Mouse (Mus musculus) midbrain, embryonic 14.5 days (tissue): ENCODE measurements around the gene Gna12. TPM values are rescaled to one million over a fixed set of nuclear protein-coding genes. Genes with fewer than 3 reads are reported as not detected.

Source experiments
- ATAC-seq: fragments of 200-750 bp; cut with Nextera tagmentation; 2 replicates; pipeline ENCODE4 v1.8.0; 2017; ENCODE audit warnings: moderate number of reproducible peaks, moderate library complexity; ENCODE audit not compliant: low FRiP score, low TSS enrichment
- DNase-seq: peaks from one replicate; pipeline ENCODE4 v3.0.0-alpha.2; 2015
- H3K27ac ChIP-seq: fragments of 300-500 bp; sonication (generic); replicated peaks from 2 replicates; pipeline ENCODE4 v1.5.1; 2014; ENCODE audit warnings: mild to moderate bottlenecking, low read depth, low read length, moderate library complexity
- H3K27me3 ChIP-seq: fragments of 300-500 bp; sonication (generic); 2 replicates; pipeline ENCODE4 v1.6.1; 2014; ENCODE audit warnings: low read length, control low read depth, mixed read lengths; ENCODE audit not compliant: control insufficient read depth, insufficient read depth
- H3K36me3 ChIP-seq: fragments of 300-500 bp; sonication (generic); 2 replicates; pipeline ENCODE4 v1.6.1; 2014; ENCODE audit warnings: low read length, control low read depth; ENCODE audit not compliant: control insufficient read depth, insufficient read depth
- H3K4me1 ChIP-seq: fragments of 300-500 bp; sonication (generic); 2 replicates; pipeline ENCODE4 v1.6.1; 2014; ENCODE audit warnings: mild to moderate bottlenecking, antibody characterized with exemption, low read length, control low read depth; ENCODE audit not compliant: control insufficient read depth, insufficient read depth
- H3K4me2 ChIP-seq: fragments of 300-500 bp; sonication (generic); 2 replicates; pipeline ENCODE4 v1.6.1; 2014; ENCODE audit warnings: mild to moderate bottlenecking, low read length, moderate library complexity
- H3K4me3 ChIP-seq: fragments of 300-500 bp; sonication (generic); replicated peaks from 2 replicates; pipeline ENCODE4 v1.5.1; 2014; ENCODE audit warnings: low read depth, low read length
- H3K9ac ChIP-seq: fragments of 300-500 bp; sonication (generic); replicated peaks from 2 replicates; pipeline ENCODE4 v1.6.1; 2014; ENCODE audit warnings: mild to moderate bottlenecking, low read length, moderate library complexity
- H3K9me3 ChIP-seq: fragments of 300-500 bp; sonication (generic); 2 replicates; pipeline ENCODE4 v1.6.1; 2016; ENCODE audit warnings: low read length, control low read depth, mixed read lengths; ENCODE audit not compliant: control insufficient read depth
- WGBS: fragments of 180-500 bp; shearing (Covaris S2); extraction: QIAGEN DNeasy Blood & Tissue Kit; methylation state at CpG from one replicate; pipeline ENCODE4 v1.1.7; 2014; 5-methylcytosine and 5-hydroxymethylcytosine counted together
- polyA plus RNA-seq: library from polyadenylated mRNA; unstranded; fragments of >200 nt; fragmentation: Nextera tagmentation; extraction: Ambion mirVana; gene quantifications from 2 replicates; pipeline ENCODE4 v1.2.1, GENCODE M21; 2014

Gna12 gene
- polyA plus RNA-seq, 1 experiment from 2014 or later, result 21.6 TPM

- no peak for ATAC-seq
- WGBS, result 93% methylated on average over 15 of the region's 15 CpGs
Measured at GRCm38 (mm10) chr5:140752041-140752440, 78.2 kb downstream of the Gna12 start.

GRCm38 (mm10) chr5:140750925-140751324 is 79.3 kb downstream of the Gna12 start:
- Histone ChIP-seq H3K27me3 (no peaks in the 10 kb centered on the region), H3K4me2 (no peak overlapping the region), H3K4me1 (no peaks in the 10 kb centered on the region), H3K9me3 (no peaks in the 10 kb centered on the region), H3K27ac (no peak overlapping the region), H3K9ac (no peak overlapping the region), H3K36me3 (no peaks in the 10 kb centered on the region), H3K4me3 (no peak overlapping the region)
- WGBS, result 0% methylated on average over 1 of the region's 2 CpGs
- ATAC-seq (no peak), DNase-seq (peak; percentile 41)

More at GRCm38 (mm10) chr5:140752041-140752440, 78.2 kb downstream of the Gna12 start:
- Histone ChIP-seq H3K4me2 (no peak overlapping the region), H3K9ac (no peak overlapping the region), H3K27me3 (no peaks in the 10 kb centered on the region), H3K4me1 (no peaks in the 10 kb centered on the region), H3K27ac (no peak overlapping the region), H3K4me3 (no peak overlapping the region), H3K9me3 (no peaks in the 10 kb centered on the region), H3K36me3 (peaks cover 2% of the 10 kb centered on the region)
- DNase-seq, result no peak

DNA sequence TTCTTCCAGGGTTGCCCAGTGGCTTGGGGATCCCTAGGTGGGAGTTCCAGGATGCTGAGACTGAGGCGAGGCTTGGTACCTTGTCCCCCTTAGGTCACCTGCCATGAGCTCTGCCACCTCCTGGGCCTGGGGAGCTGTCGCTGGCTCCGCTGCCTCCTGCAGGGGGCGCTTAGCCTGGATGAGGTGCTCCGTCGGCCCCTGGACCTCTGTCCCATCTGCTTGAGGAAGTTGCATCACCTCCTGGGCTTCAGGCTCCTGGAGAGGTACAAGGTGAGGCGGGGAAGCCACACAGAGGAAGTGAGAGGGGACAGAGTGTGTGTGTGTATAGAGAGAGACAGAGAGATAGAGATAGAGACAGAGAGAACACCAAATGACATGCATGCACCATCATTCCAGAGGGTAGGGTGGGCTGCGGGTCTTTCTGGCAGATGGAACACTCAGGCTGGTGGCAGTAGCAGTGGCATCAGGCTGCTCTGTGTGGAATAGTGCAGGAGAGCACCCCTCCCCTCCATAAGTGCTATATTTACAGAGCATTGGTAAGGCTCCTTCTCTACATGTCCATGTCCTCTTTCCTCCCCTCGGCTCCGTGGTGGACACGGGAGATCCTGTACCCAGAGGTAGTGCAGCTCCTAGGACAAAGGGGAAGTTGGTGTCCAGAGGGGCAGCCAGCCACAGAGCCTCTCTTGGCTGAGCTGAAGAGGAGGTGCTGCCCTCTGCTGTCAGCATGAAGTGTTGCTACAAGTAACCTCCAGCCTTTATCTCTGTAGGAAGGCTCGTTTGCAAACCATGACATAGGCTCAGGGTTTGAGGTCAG is 81.0 kb downstream of the Gna12 start:
- no peak overlapping the region; the same call in 1 of the 2 replicates for H3K9ac ChIP-seq
- DNase-seq, result peak; percentile 89

DNA sequence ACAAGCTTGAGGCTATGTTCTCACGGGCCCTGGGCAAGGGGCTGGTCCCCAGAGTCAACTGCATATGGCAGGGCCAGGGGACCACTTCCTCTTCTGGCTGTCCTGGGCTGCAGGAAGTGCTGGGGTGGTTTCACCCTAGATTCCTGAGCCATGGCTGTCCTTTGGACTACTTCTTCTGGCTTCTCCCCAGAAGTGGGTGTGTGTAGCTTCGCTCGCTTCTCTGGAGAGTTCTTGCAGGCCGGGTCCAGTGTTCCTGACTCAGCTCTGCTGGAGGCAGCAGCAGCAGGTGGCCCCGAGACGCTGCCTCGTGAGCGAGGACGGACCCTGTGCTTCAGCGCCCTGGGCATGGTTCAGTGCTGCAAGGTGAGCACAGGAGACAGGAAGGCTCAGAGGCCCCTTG is 81.8 kb downstream of the Gna12 start:
- Histone ChIP-seq H3K4me1 (no peaks in the 10 kb centered on the region), H3K27me3 (no peaks in the 10 kb centered on the region), H3K4me2 (no peak overlapping the region), H3K27ac (no peak overlapping the region), H3K9ac (no peak overlapping the region), H3K4me3 (no peak overlapping the region), H3K36me3 (no peaks in the 10 kb centered on the region), H3K9me3 (no peaks in the 10 kb centered on the region)
- WGBS, result 82% methylated on average over 10 of the region's 10 CpGs
- no peak for ATAC-seq
- no peak for DNase-seq

More for the DNA sequence above, 81.0 kb downstream of the Gna12 start:
- peak; percentile 71; the same call in 1 of the 2 replicates for ATAC-seq
- no peaks in the 10 kb centered on the region for H3K4me1 ChIP-seq
- 0 out of 2 replicates have a peak overlapping the region, but pooled peaks have one; percentile 22 for H3K27ac ChIP-seq
- no peaks in the 10 kb centered on the region for H3K36me3 ChIP-seq
- H3K27me3 ChIP-seq, result no peaks in the 10 kb centered on the region
- no peaks in the 10 kb centered on the region for H3K9me3 ChIP-seq
- H3K4me2 ChIP-seq, result peak overlapping the region; percentile 46
- H3K4me3 ChIP-seq, result 0 out of 2 replicates have a peak overlapping the region, but pooled peaks have one; percentile 8
- WGBS, result 18% methylated on average over 12 of the region's 12 CpGs

DNA sequence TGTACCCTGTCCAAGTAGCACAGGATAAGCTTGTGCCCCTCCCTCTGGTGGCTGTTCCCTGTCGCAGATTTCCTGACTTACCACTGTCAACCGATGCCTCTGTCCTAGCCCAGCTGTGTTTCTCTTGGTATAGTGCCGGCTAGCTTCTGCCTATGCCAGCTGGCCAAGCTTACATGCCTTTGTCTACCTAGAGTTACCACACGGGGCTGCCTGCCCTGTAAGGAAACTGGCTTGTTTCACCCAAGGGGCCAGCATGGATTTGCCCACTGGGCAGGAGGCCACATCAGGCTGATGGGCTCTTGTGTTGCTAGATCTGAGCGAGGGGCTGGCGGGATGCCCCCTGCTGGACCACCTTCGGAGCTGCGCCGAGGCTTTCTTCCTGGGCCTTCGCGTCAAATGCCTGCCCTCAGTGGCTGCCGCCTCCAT is 86.5 kb downstream of the Gna12 start:
- ATAC-seq (no peak), DNase-seq (peak; percentile 50)
- no peaks in the 10 kb centered on the region for H3K27me3 ChIP-seq
- H3K4me1 ChIP-seq, result no peaks in the 10 kb centered on the region
- H3K4me3 ChIP-seq, result no peak overlapping the region
- H3K27ac ChIP-seq, result no peak overlapping the region
- no peaks in the 10 kb centered on the region for H3K9me3 ChIP-seq
- no peak overlapping the region for H3K4me2 ChIP-seq
- WGBS, result 27% methylated on average over 12 of the region's 12 CpGs
- no peak overlapping the region for H3K9ac ChIP-seq
- H3K36me3 ChIP-seq, result no peaks in the 10 kb centered on the region

- DNase-seq (peak; percentile 37), ATAC-seq (no peak)
- Histone ChIP-seq H3K4me2 (no peak overlapping the region), H3K27me3 (peaks cover 2% of the 10 kb centered on the region; the same call in 1 of the 2 replicates), H3K36me3 (no peaks in the 10 kb centered on the region), H3K27ac (no peak overlapping the region), H3K9ac (no peak overlapping the region), H3K4me3 (no peak overlapping the region), H3K4me1 (no peaks in the 10 kb centered on the region), H3K9me3 (no peaks in the 10 kb centered on the region)
Measured at GRCm38 (mm10) chr5:140741877-140742276, 88.4 kb downstream of the Gna12 start.

DNA sequence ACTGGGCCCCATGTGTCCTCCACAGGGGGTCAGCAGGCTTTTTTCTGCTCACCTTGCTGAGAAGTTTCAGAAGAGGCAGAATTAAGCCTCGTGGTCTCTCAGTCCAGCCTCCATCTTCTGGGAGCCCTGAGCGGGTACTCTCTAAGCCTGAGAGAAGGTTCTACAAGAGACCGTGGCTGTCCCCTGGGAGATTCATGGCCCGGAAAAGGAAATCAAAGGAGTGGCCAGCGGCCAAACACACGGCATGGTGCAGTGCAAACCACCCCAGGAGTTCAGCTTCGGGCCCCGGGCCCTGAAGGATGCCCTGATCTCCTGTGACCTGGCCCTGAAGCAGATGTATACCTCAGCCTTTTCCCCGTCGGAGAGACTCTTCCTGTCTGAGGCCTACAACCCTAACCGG is 89.2 kb downstream of the Gna12 start:
- Histone ChIP-seq H3K36me3 (no peaks in the 10 kb centered on the region), H3K27ac (no peak overlapping the region), H3K4me1 (no peaks in the 10 kb centered on the region), H3K27me3 (peaks cover 10% of the 10 kb centered on the region), H3K4me2 (no peak overlapping the region), H3K9ac (no peak overlapping the region), H3K4me3 (no peak overlapping the region), H3K9me3 (0 out of 2 replicates have a peak, but pooled peaks cover 2% of the 10 kb centered on the region)
- ATAC-seq (no peak), DNase-seq (no peak)
- WGBS, result 79% methylated on average over 11 of the region's 11 CpGs

DNA sequence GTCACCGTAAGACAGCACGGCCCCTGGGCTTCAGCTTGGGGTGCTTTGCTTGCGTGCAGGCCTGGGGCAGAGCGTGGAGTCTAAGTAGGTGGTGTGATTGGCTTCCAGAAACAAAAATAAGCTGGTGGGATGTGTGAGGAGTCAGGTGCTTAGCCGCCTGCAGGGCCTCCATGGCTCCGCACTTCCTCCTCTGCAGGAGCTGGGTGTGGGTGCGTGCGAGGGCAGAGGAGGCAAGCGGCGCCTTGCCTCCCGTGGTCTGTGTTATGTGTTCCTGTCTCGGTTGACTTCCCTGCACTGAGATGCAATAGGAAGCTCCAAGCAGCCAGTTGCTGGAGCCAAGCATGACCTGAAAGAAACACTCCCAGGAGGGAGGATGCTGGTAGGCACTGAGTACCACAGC is 90.4 kb downstream of the Gna12 start:
- DNase-seq (no peak), ATAC-seq (no peak)
- H3K36me3 ChIP-seq, result no peaks in the 10 kb centered on the region
- 82% methylated on average over 12 of the region's 12 CpGs for WGBS
- no peak overlapping the region for H3K9ac ChIP-seq
- peaks cover 17% of the 10 kb centered on the region for H3K27me3 ChIP-seq
- no peak overlapping the region for H3K4me2 ChIP-seq
- 0 out of 2 replicates have a peak, but pooled peaks cover 2% of the 10 kb centered on the region for H3K9me3 ChIP-seq
- no peak overlapping the region for H3K4me3 ChIP-seq
- no peak overlapping the region for H3K27ac ChIP-seq
- peaks cover 7% of the 10 kb centered on the region for H3K4me1 ChIP-seq

DNA sequence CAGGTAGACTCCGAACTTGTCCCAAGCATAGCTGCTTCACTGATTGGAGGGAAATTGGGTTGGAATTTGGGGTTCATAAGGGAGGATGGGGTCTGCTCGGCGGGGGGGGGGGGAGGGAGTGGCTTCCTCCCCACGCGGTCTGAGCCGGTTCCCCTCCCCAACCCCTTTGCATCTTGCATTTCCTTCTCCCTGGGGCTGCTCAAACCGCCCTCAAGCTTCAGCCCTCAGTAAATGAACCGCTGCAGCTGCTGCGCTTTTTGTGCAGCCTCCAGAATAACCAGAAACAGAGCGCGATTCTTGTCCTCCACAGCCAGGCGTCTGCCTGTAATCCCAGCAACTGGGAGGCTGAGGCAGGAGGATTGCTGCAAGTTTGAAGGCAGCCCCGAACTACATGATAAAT is 94.1 kb downstream of the Gna12 start:
- H3K9ac ChIP-seq, result no peak overlapping the region
- ATAC-seq (no peak), DNase-seq (no peak)
- 27% methylated on average over 13 of the region's 13 CpGs for WGBS
- H3K9me3 ChIP-seq, result 0 out of 2 replicates have a peak, but pooled peaks cover 2% of the 10 kb centered on the region
- H3K36me3 ChIP-seq, result no peaks in the 10 kb centered on the region
- no peak overlapping the region for H3K4me3 ChIP-seq
- no peak overlapping the region for H3K4me2 ChIP-seq
- H3K27ac ChIP-seq, result no peak overlapping the region
- peaks cover 17% of the 10 kb centered on the region for H3K27me3 ChIP-seq
- H3K4me1 ChIP-seq, result peaks cover 7% of the 10 kb centered on the region
